Mouse (Mus musculus): ENCODE measurements at regions not wholly inside any gene's neighbourhood (a gene's known extent, or its start where the extent isn't known, plus 50 kb on each side); places are given as distances from the start of the nearest gene placed in this dataset.
A peak's percentile ranks its signal among the peaks of the same experiment; 100 is the strongest.

- TF ChIP-seq EP300 (optimal IDR thresholded peaks at IDR 0.05), result no peak
- peak; percentile 69 for TF ChIP-seq CTCF (IDR thresholded peaks at IDR 0.05; ENCODE audit: low read depth)
Measured at GRCm38 (mm10) chr14:102181269-102181668, 451.5 kb downstream of the Lmo7 start.

Measured in stomach, postnatal 0 days (tissue).